Mouse (Mus musculus): ENCODE results near the gene Nlrp6. TPM values are rescaled to one million over a fixed set of nuclear protein-coding genes. Genes with fewer than 3 reads are reported as not detected.

Nlrp6 gene
- polyA plus RNA-seq, 1 experiment from 2014 or later, result 0.20 TPM

DNA sequence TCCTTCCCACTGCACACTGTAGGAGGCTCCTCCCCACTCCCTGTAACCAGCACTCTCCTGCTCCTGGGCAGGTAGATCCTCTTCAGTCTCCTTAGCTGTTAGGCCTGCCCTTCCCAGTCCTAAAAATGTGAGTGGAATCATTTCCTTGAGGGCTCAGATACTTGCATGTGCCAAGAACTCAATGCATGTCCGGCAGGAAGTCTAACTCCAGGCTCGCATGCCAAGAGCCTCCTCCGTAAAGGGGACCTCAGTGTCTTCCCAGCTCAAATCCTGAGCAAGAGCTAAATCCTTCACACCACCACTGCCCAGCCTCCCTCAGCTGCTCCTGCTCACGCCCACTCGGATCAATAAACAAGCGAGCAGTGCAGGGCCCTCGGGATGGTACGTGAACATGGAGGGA, 30.3 kb downstream of the Nlrp6 start:
- peaks cover 48% of the 10 kb centered on the region for H3K36me3 ChIP-seq
- no peak overlapping the region for H3K4me3 ChIP-seq
- 37% methylated on average over 8 of the region's 8 CpGs for WGBS
- H3K27ac ChIP-seq (replicated peaks), result peak overlapping the region; percentile 22
- peaks cover 74% of the 10 kb centered on the region for H3K4me1 ChIP-seq
- no peaks in the 10 kb centered on the region for H3K27me3 ChIP-seq (replicated peaks)
- H3K4me2 ChIP-seq, result 0 out of 2 replicates have a peak overlapping the region, but pooled peaks have one; percentile 1
- no peaks in the 10 kb centered on the region for H3K9me3 ChIP-seq
- peak overlapping the region; percentile 34; the same call in 1 of the 2 replicates for H3K9ac ChIP-seq
- no peak for ATAC-seq (ENCODE audit: extremely low read depth, insufficient number of reproducible peaks, low FRiP score, low TSS enrichment)

DNA sequence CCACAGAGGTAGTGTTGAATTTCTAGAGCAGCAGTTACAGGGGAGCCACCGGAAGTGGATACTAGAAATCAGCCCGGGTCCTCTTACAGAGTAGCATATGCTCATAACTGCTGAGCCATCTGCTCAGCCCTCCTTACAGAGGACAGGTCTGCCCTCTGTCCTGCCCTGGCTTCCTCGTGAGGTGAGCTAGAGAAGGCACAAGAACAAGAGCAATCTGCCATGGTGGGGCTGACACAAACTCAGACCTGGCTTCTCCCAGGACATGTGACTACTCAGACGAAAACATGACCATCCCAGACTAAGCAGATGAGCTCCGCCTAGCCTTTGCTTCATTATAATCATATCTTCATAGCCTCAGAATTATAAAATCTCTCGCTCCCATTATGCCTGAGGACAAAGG, 31.1 kb downstream of the Nlrp6 start:
- WGBS, result 64% methylated on average over 6 of the region's 6 CpGs
- Histone ChIP-seq H3K9me3 (no peaks in the 10 kb centered on the region), H3K4me1 (peaks cover 73% of the 10 kb centered on the region), H3K4me2 (no peak overlapping the region), H3K36me3 (peaks cover 41% of the 10 kb centered on the region), H3K9ac (0 out of 2 replicates have a peak overlapping the region, but pooled peaks have one; percentile 21), H3K27ac (replicated peaks) (peak overlapping the region; percentile 22; the same call in 1 of the 2 replicates), H3K27me3 (replicated peaks) (no peaks in the 10 kb centered on the region), H3K4me3 (no peak overlapping the region)
- ATAC-seq (ENCODE audit: extremely low read depth, insufficient number of reproducible peaks, low FRiP score, low TSS enrichment), result no peak

DNA sequence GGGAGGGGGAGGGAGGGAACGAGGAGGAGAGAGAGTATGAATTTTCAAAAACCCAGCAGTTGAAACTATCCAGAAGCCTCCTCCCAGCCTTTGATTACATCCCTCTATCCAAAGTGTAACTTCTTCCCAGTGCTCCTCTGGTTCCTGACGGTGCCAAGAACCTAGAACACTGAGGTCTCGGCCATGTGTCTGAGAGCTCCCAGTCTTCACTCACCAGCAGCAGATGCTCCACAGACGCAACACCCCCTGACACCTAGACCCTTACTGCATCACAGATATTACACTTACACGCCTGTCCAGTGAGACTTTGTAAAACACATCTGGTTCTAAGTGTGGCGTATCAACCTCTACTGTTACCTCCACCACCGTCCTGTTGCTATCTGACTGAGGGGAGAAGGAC, 31.7 kb downstream of the Nlrp6 start:
- Histone ChIP-seq H3K4me1 (peaks cover 67% of the 10 kb centered on the region), H3K4me3 (no peak overlapping the region), H3K9ac (no peak overlapping the region), H3K27ac (replicated peaks) (no peak overlapping the region), H3K36me3 (peaks cover 34% of the 10 kb centered on the region), H3K4me2 (no peak overlapping the region; the same call in 1 of the 2 replicates), H3K27me3 (replicated peaks) (no peaks in the 10 kb centered on the region), H3K9me3 (no peaks in the 10 kb centered on the region)
- no peak for ATAC-seq (ENCODE audit: extremely low read depth, insufficient number of reproducible peaks, low FRiP score, low TSS enrichment)
- 65% methylated on average over 7 of the region's 7 CpGs for WGBS

DNA sequence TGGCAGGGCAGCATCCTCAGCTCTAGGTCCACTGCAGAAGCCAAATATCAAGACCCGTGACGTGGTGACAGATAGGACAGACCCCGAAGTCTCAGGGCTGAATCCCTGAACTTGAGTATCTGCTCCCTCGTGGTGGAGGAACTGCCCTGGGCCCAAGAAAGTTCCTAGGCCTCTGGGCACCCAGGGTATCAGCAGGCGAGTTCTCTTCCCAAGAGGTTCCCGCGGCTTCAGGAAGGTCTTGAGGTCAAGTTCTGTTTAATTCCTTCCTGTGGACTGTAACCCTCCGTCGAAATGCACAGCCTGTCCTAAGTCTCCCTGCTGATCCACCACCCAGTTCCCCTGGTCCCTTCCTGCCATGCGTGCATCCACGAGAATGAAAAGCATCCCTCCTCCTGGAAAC, 32.4 kb downstream of the Nlrp6 start:
- no peak overlapping the region for H3K27ac ChIP-seq (replicated peaks)
- ATAC-seq (ENCODE audit: extremely low read depth, insufficient number of reproducible peaks, low FRiP score, low TSS enrichment), result no peak
- no peak overlapping the region for H3K4me3 ChIP-seq
- H3K4me2 ChIP-seq, result peak overlapping the region; percentile 75
- peaks cover 60% of the 10 kb centered on the region for H3K4me1 ChIP-seq
- WGBS, result 71% methylated on average over 11 of the region's 11 CpGs
- H3K9ac ChIP-seq, result peak overlapping the region; percentile 86; the same call in 1 of the 2 replicates
- H3K27me3 ChIP-seq (replicated peaks), result peaks cover 2% of the 10 kb centered on the region; the same call in 1 of the 2 replicates
- peaks cover 27% of the 10 kb centered on the region for H3K36me3 ChIP-seq
- H3K9me3 ChIP-seq, result no peaks in the 10 kb centered on the region

DNA sequence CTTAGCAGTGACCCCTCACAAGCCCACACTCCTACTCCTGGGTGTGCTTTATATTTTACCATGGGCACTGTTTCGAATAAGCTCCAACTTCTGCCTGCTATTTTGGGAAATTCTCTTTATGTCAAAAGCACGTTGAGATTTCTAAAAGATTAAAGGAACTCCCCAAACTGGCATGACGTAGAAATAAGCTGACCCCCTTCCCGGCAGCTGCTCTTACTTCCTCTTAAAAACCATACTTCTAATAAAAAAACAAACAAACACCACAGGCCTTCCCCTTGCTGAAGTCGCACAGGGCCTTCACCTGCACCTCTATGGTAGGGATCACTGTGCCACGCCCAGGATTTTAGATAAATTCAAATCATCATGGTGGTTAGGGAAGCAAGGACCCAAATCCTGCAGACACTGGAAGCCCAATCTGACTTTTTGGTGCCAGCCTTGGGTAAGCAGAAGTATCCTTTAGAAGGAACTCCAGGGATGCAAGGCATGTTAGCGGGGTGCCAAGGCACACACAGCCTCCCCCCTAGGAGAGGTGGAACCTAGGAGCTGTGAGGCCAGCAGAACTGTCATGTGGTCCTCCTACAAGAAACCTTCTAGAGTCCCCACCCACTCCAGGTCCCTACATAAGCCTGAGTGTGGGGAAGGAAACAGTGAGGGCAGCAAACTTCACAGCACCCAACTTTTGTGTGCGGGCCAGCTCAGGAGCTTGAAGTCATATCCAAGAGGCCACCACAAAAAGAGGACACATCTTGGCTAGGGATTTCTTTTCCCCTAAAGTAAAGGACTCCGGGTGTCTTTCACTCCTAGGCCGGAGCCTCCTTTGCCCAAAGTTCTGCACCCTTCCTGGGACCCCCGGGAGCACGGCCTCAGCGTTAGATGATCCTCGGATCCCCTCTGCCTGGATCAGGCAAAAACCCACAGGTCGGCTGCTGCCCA, 33.4 kb downstream of the Nlrp6 start:
- peak overlapping the region; percentile 75 for H3K4me2 ChIP-seq
- ATAC-seq (ENCODE audit: extremely low read depth, insufficient number of reproducible peaks, low FRiP score, low TSS enrichment), result no peak
- peaks cover 11% of the 10 kb centered on the region for H3K27me3 ChIP-seq (replicated peaks)
- H3K27ac ChIP-seq (replicated peaks), result peak overlapping the region; percentile 94
- peaks cover 18% of the 10 kb centered on the region for H3K36me3 ChIP-seq
- H3K4me1 ChIP-seq, result peaks cover 54% of the 10 kb centered on the region
- H3K9me3 ChIP-seq, result no peaks in the 10 kb centered on the region
- peak overlapping the region; percentile 86 for H3K9ac ChIP-seq
- H3K4me3 ChIP-seq, result peak overlapping the region; percentile 68
- WGBS, result 53% methylated on average over 15 of the region's 15 CpGs

DNA sequence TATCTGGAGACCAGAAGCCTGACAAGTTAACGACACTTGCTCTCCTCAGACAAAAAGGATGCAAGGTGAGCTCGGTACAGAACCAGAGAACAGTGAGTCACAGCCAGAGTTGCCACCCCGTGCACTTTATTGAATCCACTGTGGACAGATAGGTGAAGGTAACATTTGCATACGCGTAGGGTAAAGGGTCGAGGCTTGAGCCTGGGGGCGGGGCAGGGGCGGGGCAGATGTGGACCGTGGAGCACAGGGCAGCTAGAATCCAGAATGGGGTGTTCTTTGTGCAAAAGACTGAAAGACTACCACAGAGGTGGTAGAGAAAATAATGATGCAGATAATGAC, 34.0 kb downstream of the Nlrp6 start:
- Histone ChIP-seq H3K4me2 (peak overlapping the region; percentile 75), H3K9me3 (no peaks in the 10 kb centered on the region), H3K9ac (peak overlapping the region; percentile 86), H3K36me3 (peaks cover 11% of the 10 kb centered on the region; the same call in 1 of the 2 replicates), H3K4me1 (peaks cover 54% of the 10 kb centered on the region), H3K4me3 (peak overlapping the region; percentile 68), H3K27ac (replicated peaks) (peak overlapping the region; percentile 94), H3K27me3 (replicated peaks) (peaks cover 11% of the 10 kb centered on the region)
- no peak for ATAC-seq (ENCODE audit: extremely low read depth, insufficient number of reproducible peaks, low FRiP score, low TSS enrichment)
- 10% methylated on average over 9 of the region's 9 CpGs for WGBS

DNA sequence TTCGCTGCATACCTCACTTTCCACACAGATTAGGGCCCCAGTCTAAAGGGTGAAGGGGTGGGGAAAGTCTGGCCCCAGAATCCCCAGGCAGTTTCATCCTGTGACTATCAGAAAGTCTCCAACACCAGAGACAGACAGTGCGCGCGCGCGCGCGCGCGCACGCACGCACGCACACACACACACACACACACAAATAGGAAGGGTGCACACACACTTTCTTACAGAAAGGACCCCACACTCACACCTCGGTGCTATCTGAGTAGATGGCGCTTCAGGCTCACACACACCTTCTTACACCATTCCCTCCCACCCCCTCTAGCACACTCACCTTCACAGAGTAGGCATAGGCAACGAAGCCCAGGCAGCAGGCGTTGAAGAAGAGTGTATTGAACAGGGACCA, 34.6 kb downstream of the Nlrp6 start:
- under 1% methylated on average over 17 of the region's 17 CpGs for WGBS
- Histone ChIP-seq H3K4me2 (peak overlapping the region; percentile 75), H3K4me3 (peak overlapping the region; percentile 68), H3K9me3 (no peaks in the 10 kb centered on the region), H3K4me1 (peaks cover 51% of the 10 kb centered on the region), H3K27me3 (replicated peaks) (peaks cover 11% of the 10 kb centered on the region), H3K27ac (replicated peaks) (peak overlapping the region; percentile 94), H3K9ac (peak overlapping the region; percentile 86), H3K36me3 (0 out of 2 replicates have a peak, but pooled peaks cover 9% of the 10 kb centered on the region)
- ATAC-seq (ENCODE audit: extremely low read depth, insufficient number of reproducible peaks, low FRiP score, low TSS enrichment), result no peak

DNA sequence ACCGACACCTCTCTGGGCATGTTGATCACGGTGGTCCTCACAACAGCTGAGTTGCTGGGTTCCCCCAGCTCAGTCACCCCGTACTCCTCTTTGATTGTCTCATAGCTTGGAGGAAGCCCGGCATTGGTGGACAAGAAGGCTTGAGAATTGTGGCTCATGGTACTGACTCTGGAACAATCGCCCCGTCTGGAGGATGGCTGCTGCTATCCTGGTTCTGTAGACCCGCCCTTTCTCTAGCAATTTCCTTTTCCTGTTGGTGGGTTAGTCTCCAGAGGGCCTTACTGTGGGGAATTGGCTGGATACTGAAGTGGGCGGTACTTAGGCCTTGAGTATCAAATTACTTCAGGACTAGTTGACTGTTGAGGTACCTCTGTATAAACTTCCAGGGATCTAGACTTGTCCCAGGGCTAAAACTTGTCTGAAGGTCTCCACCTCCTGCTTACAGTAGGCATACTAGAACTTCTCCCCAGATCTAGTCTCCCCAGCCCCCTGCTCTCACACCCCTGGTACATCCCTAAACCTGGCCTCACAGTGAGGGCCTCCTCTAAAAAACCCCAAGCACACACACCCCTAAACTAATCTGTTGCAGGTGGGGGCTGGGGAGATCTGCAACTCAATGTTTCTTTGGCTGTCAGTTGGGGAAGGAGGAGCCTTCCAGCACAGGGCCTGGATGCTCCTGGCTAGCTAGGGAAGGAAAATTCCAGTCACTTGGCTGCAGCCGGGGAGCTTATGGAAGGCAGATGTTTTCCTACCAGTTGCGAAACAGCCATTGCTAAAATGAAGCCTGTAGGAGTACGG, 35.3 kb downstream of the Nlrp6 start, which contains the start of the genes Gm45717 and Ifitm2:
TSS of gene Gm45717 (minus strand) at position 180 of the 798 bp plus-strand sequence.
TSS of gene Ifitm2 (minus strand) at position 230 of the 798 bp plus-strand sequence.
- Histone ChIP-seq H3K27ac (replicated peaks) (peak within 1 kb of the TSS; percentile 94), H3K36me3 (0 out of 2 replicates have a peak, but pooled peaks cover 9% of the 10 kb centered on the region), H3K9me3 (no peaks in the 10 kb centered on the region), H3K4me2 (peak within 1 kb of the TSS; percentile 75), H3K9ac (peak within 1 kb of the TSS; percentile 86), H3K4me1 (peaks cover 45% of the 10 kb centered on the region), H3K27me3 (replicated peaks) (peaks cover 11% of the 10 kb centered on the region), H3K4me3 (peak within 1 kb of the TSS; percentile 68)
- WGBS, result 6% methylated on average over 11 of the region's 11 CpGs
- peak; percentile 60; the same call in 1 of the 2 replicates for ATAC-seq (ENCODE audit: extremely low read depth, insufficient number of reproducible peaks, low FRiP score, low TSS enrichment)

DNA sequence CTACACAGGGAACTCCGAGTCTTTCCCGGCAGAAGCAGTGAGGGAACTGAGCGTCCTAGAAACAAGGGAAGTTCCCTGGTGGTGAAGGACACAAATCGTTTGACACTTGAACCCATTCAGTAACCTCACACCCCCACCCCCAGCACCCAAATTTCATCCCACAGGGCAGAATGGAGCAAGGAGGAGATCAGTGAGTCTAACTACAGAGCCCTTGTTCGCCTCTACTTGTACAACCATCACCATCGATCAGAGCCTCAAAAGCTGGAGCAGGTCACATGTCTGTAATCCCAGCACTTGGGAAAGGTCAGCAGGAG, 35.8 kb downstream of the Nlrp6 start:
- H3K9ac ChIP-seq, result peak overlapping the region; percentile 66
- H3K36me3 ChIP-seq, result 0 out of 2 replicates have a peak, but pooled peaks cover 9% of the 10 kb centered on the region
- H3K9me3 ChIP-seq, result no peaks in the 10 kb centered on the region
- H3K4me1 ChIP-seq, result peaks cover 39% of the 10 kb centered on the region
- 37% methylated on average over 6 of the region's 6 CpGs for WGBS
- peak overlapping the region; percentile 75 for H3K4me2 ChIP-seq
- peak overlapping the region; percentile 94 for H3K27ac ChIP-seq (replicated peaks)
- peaks cover 11% of the 10 kb centered on the region for H3K27me3 ChIP-seq (replicated peaks)
- ATAC-seq (ENCODE audit: extremely low read depth, insufficient number of reproducible peaks, low FRiP score, low TSS enrichment), result no peak
- H3K4me3 ChIP-seq, result no peak overlapping the region

DNA sequence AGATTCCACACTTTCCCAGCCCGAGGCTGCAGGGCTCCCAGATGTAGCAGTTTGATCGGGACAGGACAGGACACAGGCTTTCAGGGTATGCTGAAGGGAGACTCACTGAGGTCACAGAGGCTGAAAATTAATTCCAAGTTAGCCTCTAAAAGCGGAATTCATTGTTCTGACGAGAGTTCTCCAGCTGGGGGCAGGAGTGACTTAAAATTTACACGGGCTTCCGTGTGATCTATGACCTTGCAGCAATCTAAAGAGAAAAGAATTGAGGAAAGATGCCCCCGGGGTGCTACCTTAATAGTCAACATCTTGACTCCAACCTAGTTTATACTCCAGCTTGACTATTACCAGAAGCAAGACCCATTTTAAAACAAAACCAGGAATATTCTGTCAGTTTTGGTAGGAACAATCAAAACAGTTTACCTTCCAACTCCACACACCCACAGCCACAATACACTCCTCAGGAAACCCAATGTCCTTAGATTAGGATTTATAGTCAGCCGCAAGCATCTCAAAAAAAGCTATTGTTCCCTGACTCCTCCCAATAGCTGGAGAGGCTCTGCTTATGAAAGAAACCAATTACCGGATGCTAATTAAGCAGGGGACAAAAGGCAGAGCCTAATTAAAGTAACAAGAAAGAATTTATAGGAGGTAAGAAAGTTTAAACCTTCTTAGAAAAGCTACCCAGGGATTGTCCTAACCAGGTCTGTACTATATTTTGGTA, 38.6 kb downstream of the Nlrp6 start:
- no peak overlapping the region for H3K4me2 ChIP-seq
- H3K4me3 ChIP-seq, result no peak overlapping the region
- 14% methylated on average over 9 of the region's 9 CpGs for WGBS
- peaks cover 14% of the 10 kb centered on the region for H3K4me1 ChIP-seq
- ATAC-seq (ENCODE audit: extremely low read depth, insufficient number of reproducible peaks, low FRiP score, low TSS enrichment), result no peak
- no peaks in the 10 kb centered on the region for H3K36me3 ChIP-seq
- H3K9me3 ChIP-seq, result no peaks in the 10 kb centered on the region
- peaks cover 11% of the 10 kb centered on the region for H3K27me3 ChIP-seq (replicated peaks)
- no peak overlapping the region for H3K27ac ChIP-seq (replicated peaks)
- H3K9ac ChIP-seq, result no peak overlapping the region

Data from heart, embryonic 13.5 days (tissue).